Mouse (Mus musculus) spleen, postnatal 10 days (tissue): ENCODE data around the gene Wnt2b.

Source experiments
- DNase-seq, 2 experiments: peaks; one replicate each; pipeline ENCODE4 v3.0.0; 2021 to 2022; ENCODE audit warnings: low spot score in 2 of 2

Wnt2b gene

DNA sequence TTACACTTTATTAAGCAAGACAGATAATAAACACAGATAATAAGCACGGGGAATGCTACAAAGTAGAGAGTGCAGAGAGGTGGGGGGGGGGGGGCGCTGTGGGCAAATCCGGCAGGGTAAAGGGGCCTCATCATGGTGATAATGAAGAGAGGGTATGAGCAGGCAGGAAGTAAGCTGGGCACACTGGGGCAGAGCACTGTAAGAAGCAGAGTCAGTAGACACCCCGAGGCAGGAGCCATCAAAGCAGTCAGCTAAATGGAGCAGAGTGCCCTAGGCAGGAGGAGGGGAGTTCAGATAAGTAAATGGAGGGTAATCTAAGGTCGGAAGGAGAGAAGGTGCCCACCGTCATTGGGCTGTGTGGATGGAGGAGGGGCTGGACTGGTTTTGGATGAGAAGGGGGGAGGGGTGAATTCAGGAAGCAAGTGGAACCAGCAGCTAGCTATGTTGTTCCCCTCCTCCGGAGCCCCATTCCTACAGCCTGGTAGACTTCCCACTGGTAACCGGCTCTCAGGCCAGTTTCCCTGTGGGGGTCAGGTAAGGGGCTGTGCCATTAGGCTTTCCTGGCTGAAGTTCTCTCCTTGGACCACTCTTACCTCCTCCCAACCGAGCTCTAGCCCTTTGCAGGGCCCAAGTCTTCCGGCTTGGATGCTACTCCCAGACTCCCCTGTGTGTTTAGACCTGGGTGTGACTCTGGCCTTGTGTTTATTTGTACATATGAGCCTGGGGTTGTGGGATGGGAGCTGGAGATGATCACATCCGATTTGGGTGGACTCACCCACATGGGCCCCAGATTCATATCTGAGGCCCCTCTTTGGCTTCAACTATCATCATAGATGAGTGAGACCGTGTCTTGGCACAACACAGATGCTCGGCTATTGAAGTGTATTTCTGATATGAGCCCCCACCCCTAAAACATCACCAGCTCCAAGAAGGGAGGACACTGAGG lies 1.9 kb upstream of the Wnt2b start:
- no peak for DNase-seq

- no peak for DNase-seq
These were observed 1.1 kb upstream of the Wnt2b start for GRCm38 (mm10) chr3:104962866-104963265.

DNA sequence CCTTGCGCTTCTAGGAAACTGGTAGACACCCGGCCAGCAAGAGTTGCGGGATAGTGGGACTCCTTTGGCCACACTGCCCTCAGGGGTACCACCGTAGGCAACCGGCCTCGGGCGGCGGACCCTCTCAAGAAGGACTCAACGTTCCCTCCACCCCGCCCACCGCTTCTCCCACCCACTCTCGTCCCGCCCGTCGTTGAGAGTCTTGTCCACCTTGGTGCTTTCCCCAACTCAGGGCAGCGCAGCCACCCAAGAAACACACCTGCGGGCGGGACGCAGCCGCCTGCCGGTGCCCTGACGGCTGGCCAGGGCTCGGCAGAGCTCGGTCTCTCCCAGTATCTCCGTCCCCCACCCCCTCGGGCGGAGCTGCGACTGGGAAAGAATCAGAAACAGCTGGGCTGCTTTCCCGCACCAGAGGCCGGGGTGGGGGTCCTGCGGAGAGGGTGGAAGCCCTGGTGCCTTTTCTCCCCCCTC lies 455 bp upstream of the Wnt2b start:
- no peak for DNase-seq

DNA sequence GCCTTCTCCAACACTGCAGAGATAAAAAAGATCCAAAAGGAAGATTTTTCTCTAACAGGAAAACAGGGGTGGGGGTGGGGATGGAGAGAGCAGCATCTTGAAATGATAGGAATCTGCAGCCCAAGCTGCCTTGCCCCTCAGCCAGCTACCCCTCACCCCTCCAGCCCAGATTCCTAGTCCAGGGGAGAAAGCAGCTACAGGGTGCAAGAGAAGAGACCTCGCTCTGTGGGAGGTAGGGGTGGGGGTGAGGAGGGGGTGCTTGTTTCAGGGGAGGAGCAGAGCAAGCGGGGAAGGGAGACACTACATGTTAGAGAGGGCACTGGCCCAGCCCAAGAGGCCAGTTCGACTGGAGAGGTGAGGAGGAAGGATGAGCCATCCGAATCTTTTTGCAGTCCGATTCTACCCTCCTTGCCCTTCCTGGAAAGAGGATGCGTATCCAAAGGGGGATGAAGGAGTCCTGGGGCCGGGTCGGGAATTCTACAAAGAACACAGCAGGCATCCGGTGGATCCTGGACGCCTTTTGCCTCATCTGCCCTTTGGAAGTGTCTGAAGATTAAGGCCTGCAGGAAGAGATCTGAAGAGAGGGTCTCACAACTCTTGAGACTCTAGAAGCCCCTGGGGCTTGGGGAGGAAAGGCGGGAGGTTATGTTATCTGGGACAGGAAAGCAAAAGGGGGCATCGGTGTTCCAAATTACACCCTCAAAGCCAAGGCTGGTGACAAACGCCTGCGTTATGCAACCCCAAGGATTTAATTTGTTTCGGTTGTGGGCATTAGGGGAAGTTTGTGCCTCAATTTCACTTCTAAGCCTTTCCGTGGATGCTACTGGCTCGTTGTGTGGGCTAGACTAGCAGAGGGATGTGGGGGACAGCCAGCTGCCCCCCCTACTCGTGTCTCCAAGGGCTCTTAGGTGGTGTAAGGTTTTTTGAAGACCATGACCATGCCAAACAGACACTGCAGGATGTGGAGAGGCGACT lies 1.4 kb downstream of the Wnt2b start:
- no peak for DNase-seq

- DNase-seq = no peak
These were observed 5.6 kb downstream of the Wnt2b start for GRCm38 (mm10) chr3:104956131-104956581.

DNA sequence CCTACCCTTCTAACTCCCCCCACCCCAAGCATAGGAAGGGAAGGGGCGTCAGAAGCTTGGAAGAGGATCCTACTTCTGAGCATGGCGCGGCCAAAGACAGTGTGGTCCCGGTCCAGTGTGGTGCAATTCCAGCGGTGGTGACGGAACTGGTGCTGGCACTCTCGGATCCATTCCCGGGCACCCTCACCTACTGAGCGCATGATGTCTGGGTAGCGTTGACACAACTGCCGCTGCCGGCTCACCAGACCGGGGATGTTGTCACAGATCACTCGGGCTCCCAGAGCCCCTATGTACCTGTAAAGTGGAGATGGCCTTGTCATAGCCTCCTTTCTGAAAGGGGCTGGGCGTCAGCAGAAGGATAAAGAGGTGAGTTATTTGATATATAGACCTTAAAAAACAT lies 7.2 kb downstream of the Wnt2b start:
- no peak for DNase-seq

GRCm38 (mm10) chr3:104954137-104954536 lies 7.6 kb downstream of the Wnt2b start:
- DNase-seq = no peak

GRCm38 (mm10) chr3:104952891-104953670 lies 8.6 kb downstream of the Wnt2b start:
- DNase-seq = no peak

DNA sequence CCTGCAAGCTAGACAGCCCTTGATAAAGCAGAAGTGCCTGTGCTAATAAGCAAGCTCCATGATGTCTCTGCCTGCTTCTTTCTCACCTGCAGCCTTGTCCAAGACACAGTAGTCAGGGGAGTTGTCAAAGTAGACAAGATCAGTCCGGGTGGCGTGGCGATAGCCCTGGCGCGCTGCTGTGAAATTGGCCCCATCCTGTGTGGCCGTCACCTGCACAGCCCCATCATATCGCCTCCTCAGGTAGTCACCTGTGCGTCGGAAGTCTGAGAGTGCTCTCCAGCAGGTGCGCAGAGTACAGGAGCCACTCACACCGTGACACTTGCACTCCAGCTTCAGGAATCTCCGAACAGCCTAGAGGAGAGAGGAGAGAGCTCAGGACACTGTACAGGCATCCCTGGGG lies 10.8 kb downstream of the Wnt2b start:
- DNase-seq = no peak

DNA sequence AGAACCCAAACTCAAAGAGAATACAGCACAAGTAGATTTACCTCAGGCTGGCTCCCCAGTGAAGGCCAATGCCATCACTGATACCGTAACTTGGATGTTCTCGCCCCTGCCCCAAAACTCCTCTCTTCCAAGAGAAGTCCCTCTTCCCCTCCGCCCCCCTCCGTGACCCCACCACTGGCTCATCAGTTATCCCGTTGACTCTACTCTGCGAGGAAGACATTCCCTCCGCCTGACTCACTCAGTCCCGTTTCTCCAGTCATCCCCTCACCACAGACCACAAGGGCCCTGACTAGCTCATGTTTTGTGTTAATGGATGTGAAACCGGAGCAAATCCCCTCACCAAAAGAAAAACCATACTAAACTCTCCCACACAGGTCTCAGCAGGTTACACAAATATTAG lies 16.8 kb downstream of the Wnt2b start:
- no peak for DNase-seq

DNA sequence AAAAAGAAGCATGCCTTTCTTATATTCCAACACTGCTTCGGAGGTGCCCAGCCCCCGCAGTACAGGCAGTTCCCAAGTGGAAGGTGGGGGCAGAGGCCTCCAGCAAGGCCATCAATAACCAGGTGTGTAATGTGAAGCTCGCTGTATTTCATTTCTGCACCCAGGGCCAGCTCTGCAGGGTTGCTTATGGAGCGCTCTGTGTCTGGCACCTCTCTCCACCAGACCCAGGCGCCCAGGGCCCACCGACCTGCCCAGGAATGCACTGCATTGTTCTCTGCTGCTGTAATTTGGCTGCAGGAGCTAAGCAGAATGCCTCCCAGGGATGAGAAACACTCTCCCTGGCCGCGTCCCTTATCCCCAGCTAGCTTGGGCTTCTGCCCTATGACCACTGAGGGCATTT lies 18.4 kb downstream of the Wnt2b start:
- no peak for DNase-seq

DNA sequence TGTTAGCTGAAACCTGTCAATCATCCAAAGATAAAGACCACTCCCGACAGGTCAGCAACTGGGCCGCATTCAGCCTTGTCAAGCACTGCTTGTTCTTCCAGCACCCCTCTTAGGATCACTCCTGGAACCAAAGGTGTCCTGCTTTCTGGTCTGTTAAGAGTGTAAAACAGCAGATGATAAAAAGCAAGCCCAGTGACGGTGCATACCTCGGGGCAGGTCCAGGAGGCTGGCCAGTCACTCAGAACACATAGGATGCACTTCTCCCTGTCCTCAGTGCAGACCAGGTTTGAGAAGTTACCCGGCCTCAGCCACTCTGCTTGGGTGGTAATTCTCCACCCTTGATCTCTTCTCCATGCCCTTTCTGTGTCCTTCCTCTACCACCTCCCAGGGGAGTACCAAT lies 19.0 kb downstream of the Wnt2b start:
- no peak for DNase-seq

- no peak for DNase-seq
These were observed 21.0 kb downstream of the Wnt2b start for GRCm38 (mm10) chr3:104940691-104941090.

- no peak for DNase-seq
These were observed 23.4 kb downstream of the Wnt2b start for GRCm38 (mm10) chr3:104938327-104938726.

DNA sequence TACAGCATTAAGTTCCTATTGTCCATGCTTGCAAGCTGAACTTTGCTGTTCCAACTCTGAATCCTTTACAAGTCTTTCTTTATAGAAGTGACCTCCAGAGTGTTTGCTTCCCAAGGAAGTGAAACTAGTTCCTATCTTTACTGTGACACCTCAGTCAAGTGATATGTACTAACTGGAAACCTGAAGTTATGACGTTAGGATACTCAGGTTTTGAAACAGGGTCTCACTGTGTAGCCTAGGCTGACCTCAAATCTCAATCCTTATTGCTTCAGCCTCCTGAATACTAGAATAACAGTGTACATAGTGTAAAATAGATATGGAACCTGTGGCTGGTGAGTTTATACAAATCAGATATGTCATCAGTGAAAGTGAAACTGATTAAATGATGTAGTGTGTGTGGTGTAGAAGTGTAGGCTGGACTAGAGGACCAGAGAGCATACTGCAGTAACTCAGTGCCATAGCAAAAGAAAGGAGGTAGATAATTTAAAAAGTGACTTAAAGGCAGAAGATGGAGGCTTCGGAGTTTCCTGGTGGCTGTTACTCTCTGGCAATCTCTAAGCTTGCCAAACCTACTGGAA lies 23.9 kb downstream of the Wnt2b start:
- no peak for DNase-seq

- no peak for DNase-seq
These were observed 32.3 kb downstream of the Wnt2b start for GRCm38 (mm10) chr3:104929385-104929784.

DNA sequence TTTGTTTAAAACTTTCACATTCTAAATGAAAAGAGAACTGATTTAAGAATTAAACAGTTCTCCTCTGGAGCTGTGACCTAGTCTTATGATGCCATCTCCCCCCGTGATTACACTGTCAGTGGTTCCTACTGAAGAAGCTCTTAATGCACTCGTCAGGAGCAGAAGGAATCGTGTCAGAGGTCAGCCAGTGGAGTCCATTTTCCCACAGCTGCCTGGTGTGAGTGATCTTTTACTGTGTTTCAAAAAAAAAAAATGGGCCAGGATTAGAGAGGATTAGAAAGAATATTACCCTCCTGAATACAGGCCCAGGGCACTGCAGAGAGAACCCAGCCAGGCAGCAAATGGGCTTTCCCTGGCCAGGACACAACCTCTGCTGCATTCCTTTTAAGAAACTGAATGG lies 46.7 kb downstream of the Wnt2b start:
- no peak for DNase-seq

DNA sequence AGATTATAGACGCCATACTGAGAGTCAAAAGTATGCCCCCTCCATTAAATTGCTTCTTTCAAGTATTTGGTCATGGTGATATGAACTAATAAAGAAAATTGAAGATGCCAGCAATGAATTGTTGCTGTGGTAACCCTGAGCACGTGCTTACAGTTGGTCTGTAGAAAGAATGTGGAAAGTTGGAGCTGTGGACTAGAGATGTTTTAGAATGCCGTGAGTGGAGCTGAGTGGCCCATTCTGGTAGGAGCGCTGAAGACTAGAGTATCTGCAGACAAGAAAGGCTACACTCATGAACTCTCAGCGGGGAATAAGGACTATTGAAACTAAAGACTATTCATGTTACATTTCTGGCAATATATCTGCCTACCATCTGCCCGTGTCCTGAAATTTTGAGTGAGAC lies 52.5 kb downstream of the Wnt2b start:
- no peak for DNase-seq

GRCm38 (mm10) chr3:104906007-104906406 lies 55.7 kb downstream of the Wnt2b start:
- no peak for DNase-seq

- no peak for DNase-seq
These were observed 56.3 kb downstream of the Wnt2b start for GRCm38 (mm10) chr3:104905389-104905788.

- DNase-seq = no peak
These were observed 60.6 kb downstream of the Wnt2b start for GRCm38 (mm10) chr3:104901154-104901553.
